Mouse (Mus musculus) small intestine, adult 2 months (tissue): ENCODE results near the gene Rpl35. TPM values are rescaled to one million over a fixed set of nuclear protein-coding genes. Genes with fewer than 3 reads are reported as not detected.
A peak's percentile ranks its signal among the peaks of the same experiment; 100 is the strongest.

Experiments
- H3K27ac ChIP-seq: fragments of 200-500 bp; 2 replicates; pipeline ENCODE4 v1.5.1; 2012; ENCODE audit warnings: low read depth, low read length, control low read depth, inconsistent platforms; ENCODE audit not compliant: insufficient read depth
- H3K27me3 ChIP-seq: fragments of 200-500 bp; 2 replicates; pipeline ENCODE4 v1.6.1; 2012; ENCODE audit warnings: mild to moderate bottlenecking, moderate library complexity, low read length, inconsistent platforms; ENCODE audit not compliant: control insufficient read depth, insufficient read depth
- H3K36me3 ChIP-seq: fragments of 200-500 bp; 2 replicates; pipeline ENCODE4 v1.6.1; 2012; ENCODE audit warnings: mild to moderate bottlenecking, low read length, control low read depth, inconsistent platforms; ENCODE audit not compliant: control insufficient read depth, insufficient read depth
- H3K4me1 ChIP-seq: fragments of 200-500 bp; 2 replicates; pipeline ENCODE4 v1.6.1; 2012; ENCODE audit warnings: low read length, inconsistent platforms, mixed read lengths; ENCODE audit not compliant: control insufficient read depth, insufficient read depth, insufficient read length
- H3K4me3 ChIP-seq: fragments of 200-500 bp; 2 replicates; pipeline ENCODE4 v1.5.1; 2012; ENCODE audit warnings: low read depth, mild to moderate bottlenecking, control low read depth, inconsistent platforms, low read length, moderate library complexity
- CTCF ChIP-seq: fragments of 200-500 bp; IDR thresholded peaks from 2 replicates; pipeline ENCODE4 v1.5.1; 2012; ENCODE audit warnings: low read depth, mild to moderate bottlenecking, control low read depth, inconsistent platforms, low read length, moderate library complexity, mixed read lengths; ENCODE audit not compliant: insufficient replicate concordance, insufficient read length; ENCODE audit errors: extremely low read depth
- POLR2A ChIP-seq: fragments of 200-500 bp; IDR thresholded peaks from 2 replicates; pipeline ENCODE4 v1.6.1; 2012; ENCODE audit warnings: low read depth, mild to moderate bottlenecking, control low read depth, inconsistent platforms, low read length, moderate library complexity
- WGBS: fragments of 180-500 bp; shearing (Covaris S2); methylation state at CpG from one replicate; pipeline ENCODE4 v1.1.7; 2018; 5-methylcytosine and 5-hydroxymethylcytosine counted together
- polyA plus RNA-seq: library from polyadenylated mRNA; depleted of rRNA; stranded (reverse); fragments of >200 nt; gene quantifications from 2 replicates; pipeline ENCODE4 v1.2.3, GENCODE M21; 2012

Rpl35 gene
- polyA plus RNA-seq, 1 experiment = 67.2 TPM

GRCm38 (mm10) chr2:38983456-38983855 lies 22.0 kb downstream of the Rpl35 start:
- Histone ChIP-seq H3K4me3 (no peak overlapping the region), H3K27ac (no peak overlapping the region), H3K4me1 (peaks cover 12% of the 10 kb centered on the region), H3K36me3 (no peaks in the 10 kb centered on the region), H3K27me3 (no peaks in the 10 kb centered on the region)
- 98% methylated on average over 2 of the region's 2 CpGs for WGBS
- peak; percentile 15; the same call in 1 of the 2 replicates for TF ChIP-seq CTCF
- no peak for TF ChIP-seq POLR2A

GRCm38 (mm10) chr2:38977837-38978236 lies 27.6 kb downstream of the Rpl35 start:
- H3K36me3 ChIP-seq = no peaks in the 10 kb centered on the region
- H3K27ac ChIP-seq = no peak overlapping the region
- H3K4me3 ChIP-seq = no peak overlapping the region
- no peaks in the 10 kb centered on the region for H3K27me3 ChIP-seq
- WGBS = 63% methylated on average over 4 of the region's 4 CpGs
- TF ChIP-seq POLR2A = no peak
- TF ChIP-seq CTCF = no peak
- peaks cover 7% of the 10 kb centered on the region; the same call in 1 of the 2 replicates for H3K4me1 ChIP-seq

GRCm38 (mm10) chr2:38975941-38976805 lies 29.3 kb downstream of the Rpl35 start:
- H3K4me3 ChIP-seq = no peak overlapping the region
- H3K27me3 ChIP-seq = no peaks in the 10 kb centered on the region
- no peaks in the 10 kb centered on the region for H3K36me3 ChIP-seq
- peaks cover 7% of the 10 kb centered on the region; the same call in 1 of the 2 replicates for H3K4me1 ChIP-seq
- 73% methylated on average over 21 of the region's 21 CpGs for WGBS
- TF ChIP-seq POLR2A (no peak), CTCF (no peak)
- no peak overlapping the region for H3K27ac ChIP-seq

GRCm38 (mm10) chr2:38975181-38975580 lies 30.2 kb downstream of the Rpl35 start:
- no peak for TF ChIP-seq POLR2A
- no peak for TF ChIP-seq CTCF
- Histone ChIP-seq H3K4me3 (no peak overlapping the region), H3K4me1 (peaks cover 7% of the 10 kb centered on the region; the same call in 1 of the 2 replicates), H3K27ac (no peak overlapping the region), H3K27me3 (no peaks in the 10 kb centered on the region), H3K36me3 (no peaks in the 10 kb centered on the region)
- 95% methylated on average over 3 of the region's 3 CpGs for WGBS

GRCm38 (mm10) chr2:38974171-38974570 lies 31.3 kb downstream of the Rpl35 start:
- 60% methylated on average over 2 of the region's 2 CpGs for WGBS
- TF ChIP-seq CTCF (no peak), POLR2A (no peak)
- H3K27ac ChIP-seq = no peak overlapping the region
- H3K36me3 ChIP-seq = no peaks in the 10 kb centered on the region
- no peaks in the 10 kb centered on the region for H3K27me3 ChIP-seq
- no peak overlapping the region for H3K4me3 ChIP-seq
- H3K4me1 ChIP-seq = peaks cover 7% of the 10 kb centered on the region; the same call in 1 of the 2 replicates

GRCm38 (mm10) chr2:38973701-38974100 lies 31.7 kb downstream of the Rpl35 start:
- no peak for TF ChIP-seq POLR2A
- TF ChIP-seq CTCF = no peak
- H3K27ac ChIP-seq = no peak overlapping the region
- H3K4me1 ChIP-seq = peaks cover 7% of the 10 kb centered on the region; the same call in 1 of the 2 replicates
- no peaks in the 10 kb centered on the region for H3K36me3 ChIP-seq
- H3K4me3 ChIP-seq = no peak overlapping the region
- H3K27me3 ChIP-seq = no peaks in the 10 kb centered on the region
- WGBS = 45% methylated on average over 7 of the region's 7 CpGs

- H3K4me1 ChIP-seq = peaks cover 7% of the 10 kb centered on the region; the same call in 1 of the 2 replicates
- H3K4me3 ChIP-seq = no peak overlapping the region
- no peaks in the 10 kb centered on the region for H3K27me3 ChIP-seq
- 23% methylated on average over 2 of the region's 2 CpGs for WGBS
- no peak overlapping the region for H3K27ac ChIP-seq
- no peak for TF ChIP-seq POLR2A
- no peak for TF ChIP-seq CTCF
- no peaks in the 10 kb centered on the region for H3K36me3 ChIP-seq
Observed at GRCm38 (mm10) chr2:38973223-38973622, 32.2 kb downstream of the Rpl35 start.
